Mouse (Mus musculus) T-helper 1 cell (primary cell): ENCODE measurements around the gene 2010300C02Rik.
"Not testable (repeated sequence)": the region's sequence is repeated elsewhere in the genome, so short reads cannot be mapped to it uniquely, and the experiment has no call there.

Experiments used
- in situ Hi-C: fragments of 300-600 bp; cut with MboI, MseI; formaldehyde crosslinking; loops from one replicate; pipeline ENCODE4 v1.15.1; 2025; ENCODE audit warnings: high pct_unique_total_duplicates

The 2010300C02Rik gene

GRCm38 (mm10) chr1:37719761-37720640 lies at the start of gene 2010300C02Rik:
TSS of gene 2010300C02Rik (minus strand) at chr1:37720085.
- in situ Hi-C loops, result no loop called here

GRCm38 (mm10) chr1:37759407-37759806 lies 39.5 kb upstream of the 2010300C02Rik start:
- in situ Hi-C loops, result no loop called here

GRCm38 (mm10) chr1:37744650-37745259 lies 24.9 kb upstream of the 2010300C02Rik start:
- in situ Hi-C loops, result no loop called here

- in situ Hi-C loops, result no loop called here
These were observed 22.9 kb upstream of the 2010300C02Rik start for GRCm38 (mm10) chr1:37742602-37743270.

- in situ Hi-C loops, result no loop called here
These were observed 22.2 kb upstream of the 2010300C02Rik start for GRCm38 (mm10) chr1:37742126-37742525.

- in situ Hi-C loops, result no loop called here
These were observed 20.4 kb upstream of the 2010300C02Rik start for GRCm38 (mm10) chr1:37740161-37740802.

GRCm38 (mm10) chr1:37738895-37739294 lies 19.0 kb upstream of the 2010300C02Rik start:
- in situ Hi-C loops, result no loop called here

- in situ Hi-C loops, result no loop called here
These were observed 17.2 kb upstream of the 2010300C02Rik start for GRCm38 (mm10) chr1:37737045-37737444.

- in situ Hi-C loops, result no loop called here
These were observed 16.0 kb upstream of the 2010300C02Rik start for GRCm38 (mm10) chr1:37735932-37736331.

- in situ Hi-C loops, result no loop called here
These were observed 15.0 kb upstream of the 2010300C02Rik start for GRCm38 (mm10) chr1:37734841-37735240.

GRCm38 (mm10) chr1:37729353-37729752 lies 9.5 kb upstream of the 2010300C02Rik start:
- in situ Hi-C loops, result no loop called here

GRCm38 (mm10) chr1:37728053-37728452 lies 8.2 kb upstream of the 2010300C02Rik start:
- in situ Hi-C loops, result no loop called here

- in situ Hi-C loops, result no loop called here
These were observed 7.3 kb upstream of the 2010300C02Rik start for GRCm38 (mm10) chr1:37727186-37727585.

- in situ Hi-C loops, result no loop called here
These were observed 6.5 kb upstream of the 2010300C02Rik start for GRCm38 (mm10) chr1:37726426-37726825.

- in situ Hi-C loops, result no loop called here
These were observed 6.0 kb upstream of the 2010300C02Rik start for GRCm38 (mm10) chr1:37725880-37726279.

GRCm38 (mm10) chr1:37721092-37721491 lies 1.2 kb upstream of the 2010300C02Rik start:
- in situ Hi-C loops, result no loop called here

GRCm38 (mm10) chr1:37719030-37719723 lies 708 bp downstream of the 2010300C02Rik start:
- in situ Hi-C loops, result no loop called here

GRCm38 (mm10) chr1:37718516-37718915 lies 1.4 kb downstream of the 2010300C02Rik start:
- in situ Hi-C loops, result no loop called here

- in situ Hi-C loops, result no loop called here
These were observed 2.3 kb downstream of the 2010300C02Rik start for GRCm38 (mm10) chr1:37717415-37718195.

- in situ Hi-C loops, result not testable (repeated sequence)
These were observed 7.5 kb downstream of the 2010300C02Rik start for GRCm38 (mm10) chr1:37712357-37712737.
